Mouse (Mus musculus) cerebellum, postnatal 36 days (tissue): Measurements from ENCODE around the gene Gm13290.
A peak's percentile ranks its signal among the peaks of the same experiment; 100 is the strongest.
"Not testable (repeated sequence)": the region's sequence is repeated elsewhere in the genome, so short reads cannot be mapped to it uniquely, and the experiment has no call there.

Experiments used
- DNase-seq, 2 experiments: peaks; one replicate each; pipeline ENCODE4 v3.0.0; 2021 to 2022; ENCODE audit warnings: mixed read lengths in 2 of 2

The Gm13290 gene

DNA sequence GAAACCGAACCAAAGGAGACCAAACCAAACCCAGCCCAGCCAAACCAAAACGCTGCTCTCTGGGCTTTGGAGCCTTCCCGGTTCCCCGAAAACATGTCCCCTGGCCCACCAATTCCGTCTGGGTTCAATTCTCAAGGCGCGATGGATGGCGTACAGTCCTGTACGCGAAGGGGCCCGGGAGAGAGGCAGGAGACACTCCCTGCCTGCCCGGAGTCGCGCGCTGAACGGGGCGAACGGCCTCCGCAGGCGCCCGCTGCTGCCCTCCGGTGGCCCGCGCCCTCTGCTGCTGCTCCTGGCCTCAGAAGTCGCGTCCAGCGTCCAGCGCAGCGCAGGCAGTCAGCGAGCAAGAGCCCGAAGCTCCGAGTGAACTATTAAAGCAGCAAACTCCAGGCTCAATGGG, at the start of gene Gm13290:
Gene Gm13290 (plus strand): TSS at position 301 of the 400 bp plus-strand sequence.
- DNase-seq, result not testable (repeated sequence)

DNA sequence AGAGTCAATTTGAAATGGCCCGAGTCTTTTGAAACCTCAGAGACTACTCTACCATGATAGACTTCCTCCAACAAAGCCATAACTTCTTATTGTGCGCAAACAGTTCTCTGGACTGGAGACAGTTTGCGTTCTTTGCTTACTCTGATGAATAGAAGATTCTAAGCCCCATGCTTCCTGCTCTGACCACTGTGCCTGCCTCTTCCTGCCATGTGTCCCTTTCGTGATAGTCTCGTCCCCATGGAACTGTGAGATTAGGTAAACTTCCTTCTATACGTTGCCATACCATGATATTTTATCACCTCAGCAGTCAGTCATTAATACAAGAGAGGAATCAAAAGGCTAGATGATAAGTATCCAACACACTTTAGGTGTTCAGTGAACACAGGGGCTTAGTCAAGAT, 46.9 kb upstream of the Gm13290 start:
- no peak for DNase-seq

- no peak for DNase-seq
Observed at GRCm38 (mm10) chr4:88727324-88727723, 46.3 kb upstream of the Gm13290 start.

DNA sequence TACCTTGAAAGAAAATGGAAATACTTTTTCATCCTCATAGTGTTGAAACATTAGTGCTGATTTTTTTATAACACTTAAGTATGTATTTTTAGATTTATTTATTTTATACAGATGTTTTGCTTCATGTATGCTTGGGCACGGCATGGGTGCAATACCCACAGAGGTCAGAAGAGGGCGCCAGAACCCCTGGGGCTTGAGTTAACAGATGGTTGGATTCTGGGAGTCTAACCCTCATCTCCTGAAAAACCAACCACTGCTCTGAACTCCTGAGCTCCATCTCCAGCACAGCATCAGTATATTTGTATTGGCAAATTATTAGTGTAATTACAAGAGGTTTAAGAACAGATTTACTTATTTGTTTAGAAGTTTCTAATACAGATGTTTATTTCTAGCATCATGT, 35.2 kb upstream of the Gm13290 start:
- peak; percentile 55 to 60 for DNase-seq

DNA sequence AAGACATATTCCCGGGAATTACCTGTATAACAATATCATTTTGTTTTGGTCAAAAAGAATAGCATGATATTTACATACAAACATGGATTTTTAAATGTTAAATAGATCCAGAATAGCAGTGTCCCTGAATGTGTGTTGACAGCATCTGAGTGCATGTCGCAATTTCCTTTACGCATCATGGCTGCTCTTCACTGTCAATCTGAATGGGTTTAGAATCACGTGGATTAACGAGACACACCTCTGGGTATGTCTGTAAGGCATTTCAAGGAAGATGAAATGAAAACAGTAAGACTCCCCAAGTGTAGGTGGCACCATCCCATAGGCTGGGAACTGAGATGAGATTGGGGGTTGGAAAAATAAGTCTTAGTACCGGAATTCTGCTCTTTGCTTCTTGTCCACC, 34.6 kb upstream of the Gm13290 start:
- no peak for DNase-seq

- no peak for DNase-seq
Observed at GRCm38 (mm10) chr4:88741426-88741825, 32.2 kb upstream of the Gm13290 start.

DNA sequence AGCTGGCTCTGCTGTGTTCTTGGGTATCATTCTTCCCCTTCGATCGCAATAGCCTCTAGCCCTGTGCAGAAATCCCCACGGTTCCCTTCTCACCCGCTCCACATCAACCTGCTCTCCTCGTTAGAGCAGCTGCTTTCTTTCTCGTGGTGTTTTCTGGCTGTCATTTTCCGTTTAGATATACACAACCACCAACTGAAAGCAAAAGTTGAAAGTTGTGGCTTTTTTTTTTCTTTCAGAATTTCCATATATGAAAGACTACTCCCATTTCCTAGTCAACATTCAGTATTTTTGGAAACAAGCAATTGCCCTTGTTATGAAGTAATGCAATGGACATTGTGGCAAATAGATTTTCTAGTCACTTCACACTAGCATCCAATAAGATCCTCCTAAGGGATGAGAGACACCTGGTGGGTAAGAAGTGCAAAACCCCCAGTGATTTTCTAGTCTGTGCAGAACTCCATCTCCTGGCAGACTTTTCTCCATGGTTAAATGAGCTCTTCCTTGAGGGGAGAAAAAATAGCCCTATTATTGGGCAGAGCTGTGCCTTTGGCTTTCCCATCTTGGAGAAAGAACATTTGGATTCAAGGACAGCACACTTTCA, 30.8 kb upstream of the Gm13290 start:
- no peak for DNase-seq

GRCm38 (mm10) chr4:88744207-88744606, 29.4 kb upstream of the Gm13290 start:
- no peak for DNase-seq

DNA sequence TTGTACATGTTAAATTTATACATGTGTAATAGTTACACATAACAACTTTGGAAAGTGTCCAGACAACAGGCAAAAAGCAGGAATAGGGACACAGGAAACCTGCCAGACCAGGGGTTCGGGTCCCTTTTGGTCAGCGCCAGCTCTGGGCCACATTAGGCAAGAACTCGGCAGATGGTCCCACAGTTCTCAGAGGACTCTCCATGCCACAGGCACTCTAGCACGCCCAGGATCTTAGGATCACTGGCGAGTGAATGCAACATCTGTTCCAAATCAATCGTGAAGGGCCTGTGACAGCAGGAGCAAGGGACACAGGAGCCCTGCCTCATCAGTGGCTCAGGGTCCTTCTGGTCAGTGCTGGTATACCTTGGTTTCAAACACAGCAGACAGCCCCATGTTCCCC, 23.7 kb upstream of the Gm13290 start:
- DNase-seq, result no peak

GRCm38 (mm10) chr4:88754818-88755340, 18.8 kb upstream of the Gm13290 start, which contains the start of gene Gm13271:
Gene Gm13271 (plus strand): TSS chr4:88754868.
- DNase-seq, result peak; percentile 66 to 73

DNA sequence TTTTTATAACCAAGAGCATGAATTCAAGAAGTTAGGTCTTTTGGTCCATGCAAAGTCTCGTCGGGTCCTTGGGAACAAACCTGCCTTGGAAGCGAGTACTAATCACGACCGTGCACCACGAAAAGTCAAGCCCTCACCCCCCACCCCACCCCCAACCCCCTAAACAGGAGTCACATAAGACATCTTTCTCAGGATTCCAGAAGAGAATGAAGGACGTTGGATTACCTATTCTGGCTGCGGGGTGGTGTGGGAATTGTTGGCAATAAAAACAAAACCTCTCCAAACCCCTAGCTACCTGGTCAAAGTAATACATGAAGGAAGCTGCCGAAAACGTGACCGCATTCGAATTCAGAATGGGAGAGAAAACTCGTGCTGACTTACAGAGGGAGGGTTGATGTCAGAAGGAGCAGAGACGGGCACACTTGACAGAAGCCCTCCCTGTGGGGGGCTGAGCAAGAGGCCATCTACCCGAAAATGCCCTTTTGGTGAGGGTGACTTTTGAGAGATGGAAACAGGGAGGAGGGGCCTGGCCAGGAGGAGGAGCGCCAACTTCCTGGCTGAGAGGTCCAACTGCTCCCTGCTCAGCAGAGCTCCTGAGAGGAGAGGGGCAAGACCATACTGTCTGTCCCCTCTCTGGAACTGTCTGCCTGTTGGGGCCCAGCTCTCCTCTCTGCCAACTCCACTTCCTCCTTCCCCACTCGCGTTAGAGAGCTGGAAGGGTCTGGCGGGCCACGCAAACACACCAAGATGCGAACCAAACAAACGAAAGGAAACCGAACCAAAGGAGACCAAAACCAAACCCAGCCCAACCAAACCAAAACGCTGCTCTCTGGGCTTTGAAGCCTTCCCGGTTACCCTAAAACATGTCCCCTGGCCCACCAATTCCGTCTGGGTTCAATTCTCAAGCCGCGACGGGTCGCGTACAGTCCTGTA, 16.8 kb upstream of the Gm13290 start:
- DNase-seq, result not testable (repeated sequence)

GRCm38 (mm10) chr4:88757628-88758031, 16.0 kb upstream of the Gm13290 start:
- DNase-seq, result peak; percentile 86 to 93

DNA sequence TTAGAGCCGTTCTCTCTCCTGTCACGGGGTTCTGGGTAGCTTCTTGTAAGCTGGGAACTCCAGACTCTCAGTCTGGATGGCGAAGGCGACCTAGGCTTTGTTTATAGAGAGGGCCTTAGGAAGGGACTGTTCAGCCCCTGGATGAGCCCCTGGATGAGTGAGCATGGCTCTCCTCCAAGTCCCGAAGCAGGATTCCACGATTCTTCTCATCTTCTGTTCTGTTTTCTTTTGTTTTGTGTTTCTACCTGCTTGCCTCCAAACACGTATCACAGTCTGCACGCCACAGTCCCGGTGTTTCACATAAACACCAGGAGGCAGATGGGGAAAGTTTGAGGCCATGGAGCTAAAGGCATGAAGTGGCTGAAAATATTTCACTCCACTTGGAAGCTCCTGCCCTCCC, 14.9 kb upstream of the Gm13290 start:
- not testable (repeated sequence) for DNase-seq

DNA sequence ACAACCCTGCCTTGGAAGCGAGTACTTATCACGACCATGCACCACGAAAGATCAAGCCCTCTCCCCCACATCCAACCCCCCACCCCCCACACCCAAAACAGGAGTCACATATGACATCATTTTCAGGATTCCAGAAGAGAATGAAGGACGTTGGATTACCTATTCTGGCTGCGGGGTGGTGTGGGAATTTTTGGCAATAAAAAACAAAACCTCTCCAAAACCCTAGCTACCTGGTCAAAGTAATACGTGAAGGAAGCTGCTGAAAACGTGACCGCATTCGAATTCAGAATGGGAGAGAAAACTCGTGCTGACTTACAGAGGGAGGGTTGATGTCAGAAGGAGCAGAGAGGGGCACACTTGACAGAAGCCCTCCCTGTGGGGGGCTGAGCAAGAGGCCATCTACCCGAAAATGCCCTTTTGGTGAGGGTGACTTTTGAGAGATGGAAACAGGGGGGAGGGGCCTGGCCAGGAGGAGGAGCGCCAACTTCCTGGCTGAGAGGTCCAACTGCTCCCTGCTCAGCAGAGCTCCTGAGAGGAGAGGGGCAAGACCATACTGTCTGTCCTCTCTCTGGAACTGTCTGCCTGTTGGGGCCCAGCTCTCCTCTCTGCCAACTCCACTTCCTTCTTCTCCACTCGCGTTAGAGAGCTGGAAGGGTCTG, 13.9 kb upstream of the Gm13290 start, which contains the start of gene Gm13283:
Gene Gm13283 (plus strand): TSS at position 510 of the 659 bp plus-strand sequence.
- DNase-seq, result peak; percentile 33 to 41

GRCm38 (mm10) chr4:88760431-88760830, 13.2 kb upstream of the Gm13290 start:
- peak; percentile 59 to 68 for DNase-seq

GRCm38 (mm10) chr4:88761776-88762175, 11.9 kb upstream of the Gm13290 start:
- DNase-seq, result peak; percentile 59 to 67

DNA sequence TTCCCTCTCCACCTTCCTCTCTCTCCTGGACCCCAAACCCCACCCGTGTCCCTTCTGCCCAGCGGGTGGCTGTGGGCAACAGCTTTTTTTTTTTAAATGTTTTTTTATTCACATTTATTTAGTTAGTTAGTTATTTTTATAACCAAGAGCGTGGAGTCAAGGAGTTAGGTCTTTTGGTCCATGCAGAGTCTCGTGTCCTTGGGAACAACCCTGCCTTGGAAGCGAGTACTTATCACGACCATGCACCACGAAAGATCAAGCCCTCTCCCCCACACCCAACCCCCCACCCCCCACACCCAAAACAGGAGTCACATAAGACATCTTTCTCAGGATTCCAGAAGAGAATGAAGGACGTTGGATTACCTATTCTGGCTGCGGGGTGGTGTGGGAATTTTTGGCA, 11.3 kb upstream of the Gm13290 start:
- DNase-seq, result peak in 1 of 2 experiments; percentile 36

GRCm38 (mm10) chr4:88763384-88764018, 10.1 kb upstream of the Gm13290 start:
- peak; percentile 28 to 41 for DNase-seq

- not testable (repeated sequence) for DNase-seq
Observed at GRCm38 (mm10) chr4:88776622-88777021, 3.0 kb downstream of the Gm13290 start, which contains the start of gene Gm13289. Gene Gm13289 (plus strand): TSS chr4:88776922.

- not testable (repeated sequence) for DNase-seq
Observed at GRCm38 (mm10) chr4:88779550-88779949, 5.9 kb downstream of the Gm13290 start, which contains the start of gene Gm13272. Gene Gm13272 (plus strand): TSS chr4:88779850.

DNA sequence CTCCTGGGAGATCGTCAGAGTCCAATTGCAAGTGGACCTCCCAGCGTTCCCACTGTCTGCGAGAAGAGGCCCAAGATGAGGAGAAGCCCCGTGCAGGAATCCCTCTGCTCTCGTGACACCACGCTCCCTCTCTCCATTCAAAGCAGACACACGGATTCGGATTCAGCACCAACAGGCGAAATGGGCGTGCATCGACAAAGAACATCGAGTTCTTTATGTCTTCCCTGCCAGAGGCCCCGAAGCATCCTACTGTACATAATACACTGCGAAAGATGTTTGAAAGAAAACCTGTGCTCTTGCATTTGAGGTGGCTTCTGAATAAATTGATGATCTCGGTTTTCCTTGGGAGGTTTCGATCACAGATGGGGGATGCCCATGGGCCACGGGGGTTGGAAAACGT, 6.7 kb downstream of the Gm13290 start:
- DNase-seq, result not testable (repeated sequence)

DNA sequence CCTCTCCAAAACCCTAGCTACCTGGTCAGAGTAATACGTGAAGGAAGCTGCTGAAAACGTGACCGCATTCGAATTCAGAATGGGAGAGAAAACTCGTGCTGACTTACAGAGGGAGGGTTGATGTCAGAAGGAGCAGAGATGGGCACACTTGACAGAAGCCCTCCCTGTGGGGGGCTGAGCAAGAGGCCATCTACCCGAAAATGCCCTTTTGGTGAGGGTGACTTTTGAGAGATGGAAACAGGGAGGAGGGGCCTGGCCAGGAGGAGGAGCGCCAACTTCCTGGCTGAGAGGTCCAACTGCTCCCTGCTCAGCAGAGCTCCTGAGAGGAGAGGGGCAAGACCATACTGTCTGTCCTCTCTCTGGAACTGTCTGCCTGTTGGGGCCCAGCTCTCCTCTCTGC, 8.2 kb downstream of the Gm13290 start, which contains the start of gene Ifnz:
Gene Ifnz (plus strand): TSS at position 301 of the 400 bp plus-strand sequence.
- not testable (repeated sequence) for DNase-seq
